Mouse (Mus musculus) cerebellum, adult 2 months (tissue): Measurements from ENCODE around the gene Poln.

ENCODE experiments used
- CTCF ChIP-seq: fragments of 200-500 bp; IDR thresholded peaks from 2 replicates; pipeline ENCODE4 v1.5.1; 2011; ENCODE audit warnings: low read depth, mild to moderate bottlenecking, control low read depth, low read length, moderate library complexity, borderline replicate concordance; ENCODE audit not compliant: insufficient read depth
- POLR2A ChIP-seq: fragments of 200-500 bp; IDR thresholded peaks from 2 replicates; pipeline ENCODE4 v1.6.1; 2011; ENCODE audit warnings: low read length, control low read depth, borderline replicate concordance; ENCODE audit not compliant: insufficient read depth

DNA sequence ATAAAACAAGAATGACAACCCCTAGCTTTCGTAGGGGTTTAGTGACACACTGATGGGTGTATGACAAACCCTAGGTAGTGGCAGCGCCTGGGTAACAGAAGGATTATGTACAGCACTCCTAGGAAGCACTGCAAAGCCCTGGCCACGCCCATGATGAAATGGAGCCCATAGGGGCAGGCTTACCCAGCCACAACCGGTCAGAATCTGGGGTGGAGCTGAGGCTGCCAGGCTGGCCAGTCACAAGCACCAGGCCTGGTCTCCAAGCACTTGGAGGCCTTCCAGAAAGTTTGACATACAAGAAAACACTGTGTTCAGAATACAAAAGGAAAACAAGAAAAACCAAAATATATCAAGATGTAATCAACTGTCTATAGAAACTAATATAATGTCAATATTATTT is 21.8 kb upstream of the Poln start:
- no peak for TF ChIP-seq CTCF
- TF ChIP-seq POLR2A: no peak
